ENCODE assay signal across 8 mouse cellular contexts in genomic region chr11:115473626-115474275, GRCm38 (mm10). TPM values are rescaled to one million over a fixed set of nuclear protein-coding genes. Genes with fewer than 3 reads are reported as not detected.
DNase-seq lines count a peak whose midpoint lies in the region; ATAC-seq and TF ChIP-seq lines count a peak whose summit lies in the region.

No protein-coding gene starts in this region.

- no peak overlapping the region for H3K9ac ChIP-seq in lung, postnatal 0 days (replicated peaks; ENCODE audit: low read depth)

- ATAC-seq in lung, postnatal 0 days: peak; percentile 63

- TF ChIP-seq EP300 in lung, postnatal 0 days (IDR thresholded peaks at IDR 0.05): peak; percentile 86

- no peak overlapping the region for H3K4me2 ChIP-seq in lung, postnatal 0 days (replicated peaks; ENCODE audit: low read depth, low read length)

- H3K36me3 ChIP-seq in hindbrain, embryonic 10.5 days: no peaks in the 10 kb centered on the region
- H3K36me3 ChIP-seq in lung, postnatal 0 days (ENCODE audit: insufficient read depth, low read length): no peaks in the 10 kb centered on the region

- TF ChIP-seq CTCF in lung, postnatal 0 days (IDR thresholded peaks at IDR 0.05): peak; percentile 99

- H3K27me3 ChIP-seq in hindbrain, embryonic 10.5 days (ENCODE audit: insufficient read depth, poor library complexity, severe bottlenecking): no peaks in the 10 kb centered on the region; the same call in 1 of the 2 replicates
- H3K27me3 ChIP-seq in lung, postnatal 0 days (replicated peaks; ENCODE audit: insufficient read depth, low read length): no peaks in the 10 kb centered on the region

- H3K27ac ChIP-seq in hindbrain, embryonic 10.5 days: peak overlapping the region; percentile 91
- peak overlapping the region; percentile 62; the same call in 1 of the 2 replicates for H3K27ac ChIP-seq in lung, postnatal 0 days (ENCODE audit: low read length)

- 17% methylated on average over 15 of the region's 15 CpGs for WGBS in hindbrain, embryonic 10.5 days
- WGBS in lung, postnatal 0 days: 16% methylated on average over 15 of the region's 15 CpGs

- peak overlapping the region; percentile 7; the same call in 1 of the 2 replicates for H3K4me3 ChIP-seq in hindbrain, embryonic 10.5 days
- no peak overlapping the region for H3K4me3 ChIP-seq in lung, postnatal 0 days (ENCODE audit: low read depth, low read length)

- H3K9me3 ChIP-seq in hindbrain, embryonic 10.5 days: no peaks in the 10 kb centered on the region
- H3K9me3 ChIP-seq in lung, postnatal 0 days (ENCODE audit: low read length): no peaks in the 10 kb centered on the region

- peak; percentile 93 for DNase-seq in MEL-GATA-1-ER (ENCODE audit: extremely low read depth, low read depth)
- peak; percentile 98 for DNase-seq in cerebellum, adult 8-10 months
- peak; percentile 95 for DNase-seq in forelimb bud, embryonic 11.5 days (ENCODE audit: low read depth, low spot score)
- DNase-seq in hindbrain, embryonic 10.5 days (ENCODE audit: low spot score): peak; percentile 92
- peak; percentile 95 for DNase-seq in layer of hippocampus, adult 9-11 months
- DNase-seq in lung, postnatal 0 days (ENCODE audit: low spot score): peak; percentile 91
- DNase-seq in retina, embryonic 14.5 days (ENCODE audit: low spot score): peak; percentile 99
- DNase-seq in thymus, postnatal 4 days: peak; percentile 97

- H3K4me1 ChIP-seq in hindbrain, embryonic 10.5 days (replicated peaks): peaks cover 52% of the 10 kb centered on the region
- peaks cover 4% of the 10 kb centered on the region; the same call in 1 of the 2 replicates for H3K4me1 ChIP-seq in lung, postnatal 0 days (ENCODE audit: insufficient read depth, low read depth, low read length)

RNA-seq across cellular contexts. Expression of gene Armc7, which starts 1.7 kb away (rescaled TPM):
- polyA plus RNA-seq in hindbrain, embryonic 10.5 days (2016; fragmentation: Nextera tagmentation; extraction: Ambion mirVana): 8.1 and 10.8 TPM in 2 replicates
- 6.4 and 9.0 TPM in 2 replicates for polyA plus RNA-seq in lung, postnatal 0 days (2015; fragmentation: Nextera tagmentation; extraction: Ambion mirVana)

RNA-seq across cellular contexts. Expression of gene Slc16a5, which starts 11.5 kb away (rescaled TPM):
- not detected in 2 replicates for polyA plus RNA-seq in hindbrain, embryonic 10.5 days (2016; fragmentation: Nextera tagmentation; extraction: Ambion mirVana)
- polyA plus RNA-seq in lung, postnatal 0 days (2015; fragmentation: Nextera tagmentation; extraction: Ambion mirVana): 0.07 and 0.13 TPM in 2 replicates

RNA-seq across cellular contexts. Expression of gene Nt5c, which starts 17.9 kb away (rescaled TPM):
- polyA plus RNA-seq in hindbrain, embryonic 10.5 days (2016; fragmentation: Nextera tagmentation; extraction: Ambion mirVana): 93.3 and 98.0 TPM in 2 replicates
- 102 and 109 TPM in 2 replicates for polyA plus RNA-seq in lung, postnatal 0 days (2015; fragmentation: Nextera tagmentation; extraction: Ambion mirVana)

RNA-seq across cellular contexts. Expression of gene Trim80, which starts 33.4 kb away (rescaled TPM):
- polyA plus RNA-seq in hindbrain, embryonic 10.5 days (2016; fragmentation: Nextera tagmentation; extraction: Ambion mirVana): 0.08 and 0.16 TPM in 2 replicates
- not detected in 2 replicates for polyA plus RNA-seq in lung, postnatal 0 days (2015; fragmentation: Nextera tagmentation; extraction: Ambion mirVana)

RNA-seq across cellular contexts. Expression of gene Jpt1, which starts 40.4 kb away (rescaled TPM):
- polyA plus RNA-seq in hindbrain, embryonic 10.5 days (2016; fragmentation: Nextera tagmentation; extraction: Ambion mirVana): 778 and 995 TPM in 2 replicates
- polyA plus RNA-seq in lung, postnatal 0 days (2015; fragmentation: Nextera tagmentation; extraction: Ambion mirVana): 195 and 201 TPM in 2 replicates
